Mouse (Mus musculus) layer of hippocampus, adult 8-10 months (tissue): ENCODE measurements around the gene Parpbp. TPM values are rescaled to one million over a fixed set of nuclear protein-coding genes. Genes with fewer than 3 reads are reported as not detected.
A peak's percentile ranks its signal among the peaks of the same experiment; 100 is the strongest.

ENCODE experiments used
- DNase-seq, 2 experiments: peaks; one replicate each; pipeline ENCODE4 v3.0.0; 2022; ENCODE audit warnings: low spot score in 2 of 2
- total RNA-seq, 4 experiments: library from RNA; stranded (reverse); gene quantifications; 2 replicates each; pipeline ENCODE4 v1.2.4; 2022

Gene Parpbp
- total RNA-seq: 1 to 10 TPM in 2 of 4 experiments, under 1 TPM in 2; 0.70 to 1.3 (median 1.0) TPM

DNA sequence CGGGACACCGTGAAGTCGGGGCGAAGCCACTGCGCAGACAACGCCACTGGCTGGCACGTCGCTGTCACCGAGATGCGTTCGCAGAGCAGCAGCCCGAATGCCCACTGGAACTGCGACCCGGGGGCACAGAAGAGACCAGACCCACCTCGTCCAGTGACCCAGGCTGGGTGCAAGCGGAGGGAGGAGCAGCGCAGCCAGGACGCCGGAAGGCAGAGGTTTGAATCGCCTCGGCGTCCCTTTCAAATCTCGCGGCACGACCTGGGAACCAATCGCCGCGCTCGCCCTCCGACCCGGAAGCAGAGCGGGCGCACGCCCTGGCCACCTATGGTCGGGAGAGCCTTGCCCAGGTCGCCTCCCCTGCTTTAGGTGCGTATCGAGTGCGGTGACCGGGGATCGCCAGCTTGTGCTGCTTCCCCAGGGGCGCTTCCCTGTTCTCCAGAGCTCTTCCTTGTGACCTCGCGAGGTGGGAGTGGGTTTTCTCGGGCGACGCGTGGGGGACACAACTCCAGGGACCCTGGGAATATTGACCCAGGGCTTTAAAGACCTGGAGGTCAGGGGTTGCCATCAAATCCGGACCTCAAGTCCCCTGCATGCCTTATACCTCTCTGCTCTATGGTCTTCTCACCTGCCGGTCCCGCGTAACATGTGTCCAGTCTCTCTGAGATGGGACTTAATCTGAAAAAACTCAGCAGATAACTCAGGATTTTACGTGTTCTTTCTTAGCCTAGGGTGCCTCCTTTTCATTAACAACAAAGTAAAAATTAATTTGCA, at the start of gene Parpbp, which contains the start of gene Nup37:
TSS of gene Parpbp (minus strand) at position 235 of the 771 bp plus-strand sequence.
TSS of gene Nup37 (plus strand) at position 286 of the 771 bp plus-strand sequence.
- peak; percentile 60 to 78 for DNase-seq

DNA sequence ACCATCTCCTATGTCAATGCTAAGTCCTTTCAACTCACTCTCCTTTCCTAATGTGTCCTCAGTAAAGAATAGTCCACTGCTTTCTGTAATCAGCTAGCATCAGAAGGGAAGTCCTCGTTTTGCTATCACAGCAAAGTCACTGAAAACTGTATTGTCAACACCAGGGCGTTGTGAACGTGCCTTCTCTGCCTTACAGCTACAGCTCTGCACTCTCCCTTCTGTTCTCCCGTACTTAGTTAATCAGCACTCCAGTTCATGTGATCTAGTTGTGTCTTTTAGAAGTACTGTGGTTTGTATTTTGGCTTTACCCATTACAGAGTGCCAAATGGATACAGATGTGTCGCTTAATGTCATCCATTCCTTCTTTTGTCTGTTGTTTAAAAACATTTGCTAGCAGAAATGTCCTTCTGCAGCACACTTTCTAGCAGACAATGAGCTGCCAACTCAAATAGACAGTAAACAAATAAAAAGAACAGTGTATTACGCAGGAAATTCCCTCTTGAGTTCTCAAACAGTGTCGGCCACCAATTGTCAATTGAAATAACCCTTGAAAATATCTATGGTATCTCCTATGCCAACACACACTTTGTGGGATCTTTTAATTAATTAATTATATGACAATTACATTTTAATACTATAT, 20.8 kb upstream of the Parpbp start:
- no peak for DNase-seq

DNA sequence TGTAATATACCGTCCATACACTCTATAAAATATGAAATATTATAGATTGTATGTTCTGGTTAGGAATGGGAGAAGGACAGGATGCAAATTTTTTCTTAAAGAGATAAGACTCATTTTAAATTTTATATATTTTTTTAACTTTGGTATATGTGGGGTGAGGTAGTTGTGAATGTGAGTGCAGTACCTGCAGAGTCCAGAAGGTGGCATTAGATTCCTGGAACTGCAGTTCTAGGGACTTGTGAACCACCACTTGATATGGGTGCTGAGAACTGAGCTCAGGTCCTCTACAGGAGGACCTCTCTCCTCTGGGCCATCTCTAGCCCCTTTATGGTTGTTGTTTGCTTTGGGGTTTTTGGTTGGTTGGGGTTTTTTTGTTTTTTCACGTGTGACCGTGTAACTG, 19.4 kb upstream of the Parpbp start:
- DNase-seq: no peak

DNA sequence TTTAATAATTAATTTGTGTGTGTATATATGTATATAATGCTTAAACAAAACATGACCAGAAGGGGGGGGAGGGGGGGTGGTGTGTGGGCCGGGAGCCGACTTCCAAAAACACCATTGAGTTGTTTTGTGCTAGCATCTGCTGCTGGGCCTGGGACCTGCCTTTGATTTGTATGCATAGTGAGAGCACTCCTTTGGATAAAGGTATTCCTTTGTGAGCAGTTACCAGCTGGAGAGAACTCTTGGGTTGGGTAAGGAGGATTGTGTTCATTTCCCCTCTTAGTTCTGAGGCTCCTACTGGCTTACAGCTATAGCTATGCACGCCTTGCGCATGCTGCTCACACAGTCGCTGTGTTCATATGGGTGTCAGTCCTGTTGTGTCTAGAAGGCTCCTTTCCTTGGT, 15.9 kb upstream of the Parpbp start:
- no peak for DNase-seq

DNA sequence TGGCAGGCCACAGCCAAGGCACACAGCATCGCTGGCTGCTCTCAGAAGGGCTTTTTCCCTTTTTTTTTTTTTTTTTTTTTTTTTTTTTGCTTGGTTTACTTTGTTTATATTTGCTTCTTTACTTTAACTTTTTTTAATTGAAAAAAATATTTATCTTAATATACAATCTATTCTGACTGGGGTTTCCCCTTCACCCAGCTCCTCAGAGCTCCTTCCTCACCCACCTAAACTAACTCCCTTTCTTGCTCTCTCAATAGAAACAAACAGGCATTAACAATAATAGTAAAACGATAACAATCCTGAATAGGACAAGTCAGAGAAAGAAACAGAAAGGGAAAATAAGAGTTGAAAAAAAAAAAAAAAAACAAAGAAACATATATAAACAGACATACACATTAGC, 15.4 kb upstream of the Parpbp start:
- no peak for DNase-seq

DNA sequence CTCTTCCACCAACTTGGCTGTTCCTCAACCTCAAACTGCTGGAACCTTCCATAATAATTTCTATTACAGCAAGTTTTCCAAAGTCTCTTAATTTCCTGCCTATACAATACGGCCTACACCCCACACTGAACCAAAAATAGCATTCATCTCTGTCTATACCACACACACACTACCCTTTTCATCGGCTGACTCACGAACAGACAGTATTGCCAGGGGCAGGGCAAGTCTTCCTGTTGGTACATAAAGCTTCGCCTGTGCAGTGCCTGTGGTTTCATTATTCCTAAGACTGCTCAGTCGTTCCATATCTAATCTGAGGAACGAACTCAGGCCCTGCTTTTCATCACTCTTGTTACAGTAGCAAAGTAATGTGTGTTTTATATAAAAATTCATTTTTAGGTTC, 4.9 kb upstream of the Parpbp start:
- no peak for DNase-seq

DNA sequence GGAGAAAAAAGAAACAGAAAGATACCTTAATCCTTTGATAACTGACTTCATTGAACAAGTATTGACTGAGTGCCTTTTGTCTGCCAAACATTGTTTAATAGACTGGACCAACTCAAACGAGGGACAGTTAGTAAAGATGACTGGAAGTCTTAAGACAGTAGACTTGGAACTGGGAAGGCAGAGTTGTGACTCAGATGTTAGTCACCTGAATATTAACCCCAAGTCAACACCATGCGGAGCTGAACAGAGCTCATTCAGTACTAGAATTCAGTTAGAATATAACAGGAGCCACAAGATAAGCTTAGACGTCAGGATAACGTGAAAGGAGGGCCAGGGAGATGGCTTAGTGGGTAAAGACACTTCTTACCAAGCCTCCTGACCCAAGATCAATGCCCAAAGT, 3.6 kb upstream of the Parpbp start:
- DNase-seq: no peak

DNA sequence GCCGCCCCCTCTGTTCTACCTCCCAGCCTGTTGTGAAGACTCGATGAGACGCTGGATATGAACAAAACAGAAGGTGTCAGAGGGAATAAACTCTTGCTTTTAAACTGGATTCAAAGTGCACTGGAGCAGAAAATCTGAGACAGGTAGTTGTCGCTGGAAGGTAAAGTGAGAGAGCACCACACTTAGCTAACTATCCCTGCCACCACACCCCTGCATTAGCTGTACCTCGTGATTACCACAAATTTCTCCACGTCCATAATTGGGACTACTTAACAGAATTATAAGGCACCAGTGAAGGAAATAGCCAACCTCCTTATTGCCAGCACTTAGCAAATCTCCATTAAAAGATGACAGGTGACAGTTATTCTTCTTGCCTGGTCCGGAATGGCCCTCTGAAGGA, 554 bp downstream of the Parpbp start:
- DNase-seq: no peak

DNA sequence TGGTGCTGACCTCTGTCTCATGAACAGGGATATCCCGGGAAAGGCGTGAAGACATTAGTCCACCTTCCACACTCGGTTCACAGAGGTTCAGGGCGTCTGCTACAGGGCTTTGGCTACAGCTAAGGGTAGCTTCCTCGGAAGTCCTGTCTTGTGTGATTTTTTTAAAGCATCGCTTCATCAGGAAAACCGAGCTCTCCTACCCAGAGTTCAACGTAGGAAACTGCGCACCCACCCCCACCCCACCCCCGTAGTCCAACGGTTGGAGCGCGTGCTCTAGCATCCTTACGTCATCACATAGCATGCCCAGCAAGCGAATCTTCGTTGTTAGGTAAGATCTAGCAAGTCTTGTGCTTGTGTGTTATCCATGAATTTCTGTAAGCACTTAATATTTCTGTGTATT, 11.1 kb downstream of the Parpbp start:
- no peak for DNase-seq

DNA sequence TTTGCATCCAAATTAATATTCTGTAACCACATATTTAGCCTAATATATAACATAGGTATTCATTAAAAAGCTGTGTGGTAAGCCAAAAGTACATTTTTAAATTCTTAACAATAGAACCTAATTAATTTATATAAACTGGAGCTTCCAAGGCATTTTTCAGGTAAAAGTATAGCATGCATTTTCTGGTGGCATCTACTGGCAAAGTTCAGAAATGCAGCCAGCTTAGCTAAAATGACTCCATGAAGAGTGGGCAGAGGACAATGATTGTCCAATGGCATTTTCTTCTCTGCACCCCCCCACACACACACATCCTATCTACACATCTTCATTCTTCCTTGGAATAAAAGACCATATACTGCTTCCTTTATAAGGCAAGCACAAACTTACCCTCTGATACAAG, 27.0 kb downstream of the Parpbp start:
- no peak for DNase-seq

DNA sequence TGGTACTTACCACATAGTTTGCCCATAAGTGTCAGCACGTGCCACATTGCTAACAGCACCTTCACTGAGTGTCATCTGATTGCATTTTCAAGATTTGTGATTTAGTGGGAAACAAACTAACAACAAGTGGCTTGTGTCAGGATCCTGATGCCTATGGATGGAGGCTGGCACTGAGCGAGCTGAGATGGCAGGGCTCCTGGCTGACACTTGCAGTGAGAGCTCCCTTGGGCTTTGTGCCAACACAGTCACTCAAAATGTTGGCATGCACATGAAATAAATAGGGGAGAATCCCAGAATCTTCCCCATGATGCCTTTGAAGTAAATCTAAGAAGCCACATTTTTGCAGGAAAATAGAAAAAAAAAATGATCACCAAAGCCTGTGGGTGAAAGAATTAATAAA, 33.5 kb downstream of the Parpbp start:
- DNase-seq: no peak

DNA sequence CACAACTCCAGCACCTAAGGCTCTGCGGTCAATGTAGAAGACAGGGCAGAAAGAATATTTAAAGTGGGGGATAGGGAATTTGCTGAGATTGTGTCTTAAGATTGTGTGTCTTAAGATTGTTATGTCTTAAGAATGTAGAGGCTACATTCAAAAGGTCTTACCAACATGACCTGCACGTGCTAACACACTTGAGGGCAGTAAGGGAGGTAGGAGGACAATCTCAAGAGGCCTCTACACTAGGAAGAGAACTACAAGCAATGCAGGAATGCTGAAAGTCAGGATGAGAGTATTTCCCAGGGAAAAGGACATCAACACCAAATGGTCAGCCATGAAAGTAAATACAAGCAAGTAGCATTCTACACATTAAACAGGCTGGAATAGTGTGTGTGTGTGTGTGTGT, 40.6 kb downstream of the Parpbp start:
- DNase-seq: no peak

DNA sequence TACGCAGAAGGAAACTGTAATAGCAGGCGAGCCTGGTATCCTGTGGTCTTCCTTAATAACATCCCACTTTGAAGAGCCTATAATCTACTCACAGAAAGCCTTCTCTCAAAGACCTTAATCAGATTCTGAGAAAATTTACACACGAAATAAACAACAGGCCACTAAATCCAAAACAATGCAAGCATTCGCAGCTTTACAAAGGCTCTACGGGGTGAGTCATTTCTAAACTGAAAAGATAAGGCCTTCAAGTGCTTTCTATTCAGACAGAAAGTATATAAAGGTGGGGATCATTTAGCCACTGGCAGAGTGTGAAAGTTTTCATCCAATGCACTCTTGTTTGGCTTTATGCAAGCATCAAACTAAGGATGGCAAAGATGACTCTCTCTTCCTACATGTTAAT, 56.0 kb downstream of the Parpbp start, which contains the start of gene Pmch:
TSS of gene Pmch (plus strand) at position 301 of the 400 bp plus-strand sequence.
- DNase-seq: no peak

DNA sequence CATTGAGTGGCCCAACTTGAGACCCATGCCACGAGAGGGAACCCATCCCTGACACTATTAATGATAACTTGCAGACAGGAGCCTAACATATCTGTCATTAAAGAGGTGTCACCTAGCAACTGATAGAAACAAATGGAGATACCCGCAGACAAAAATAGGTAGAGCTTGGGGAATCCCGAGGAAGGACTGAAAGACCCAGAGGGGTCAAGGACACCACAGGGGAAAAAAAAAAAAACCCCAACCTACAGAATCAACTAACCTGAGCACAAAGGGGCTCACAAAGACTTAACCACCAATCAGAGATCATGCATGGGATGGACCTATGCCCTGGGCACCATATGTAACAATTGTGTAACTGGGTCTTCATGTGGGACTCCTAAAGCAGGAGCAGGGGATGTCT, 79.4 kb downstream of the Parpbp start:
- DNase-seq: no peak

DNA sequence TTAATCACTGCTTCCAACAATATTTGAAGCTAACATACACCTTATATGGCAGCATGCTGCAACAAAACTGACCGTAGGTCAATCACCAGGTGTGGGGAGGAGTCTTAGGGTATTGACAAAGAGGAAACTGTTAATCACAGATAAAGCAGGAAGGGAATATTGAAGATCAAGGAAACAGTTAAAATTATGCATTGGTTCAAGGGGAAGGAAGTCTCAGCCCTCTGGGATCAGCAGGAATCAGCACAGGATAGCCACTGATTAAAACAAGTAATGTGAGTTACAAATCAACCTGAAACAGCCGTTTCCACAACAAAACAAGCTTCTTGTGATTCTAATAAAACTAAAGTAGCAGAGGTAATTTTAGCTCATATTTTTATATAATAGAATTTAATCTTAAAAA, 81.9 kb downstream of the Parpbp start:
- no peak for DNase-seq

DNA sequence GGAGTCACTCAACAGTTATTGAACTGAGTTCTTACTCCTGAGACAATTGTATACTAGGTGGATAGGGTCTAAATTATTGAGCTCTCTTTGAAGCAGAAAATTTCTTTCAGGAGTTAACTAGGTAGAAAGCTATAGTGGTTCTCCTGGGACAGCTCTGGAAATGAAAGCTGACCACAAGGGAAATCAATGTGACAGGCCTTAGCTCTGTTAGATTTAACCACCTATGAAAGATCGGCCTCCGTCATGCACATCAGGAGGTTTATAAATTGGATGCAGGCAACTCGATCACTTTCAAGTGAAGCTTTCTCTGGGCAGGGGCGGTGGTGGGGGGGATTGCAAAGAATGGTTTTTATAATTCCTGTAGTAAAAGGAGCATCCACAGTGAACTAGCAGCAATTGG, 83.3 kb downstream of the Parpbp start:
- DNase-seq: no peak

DNA sequence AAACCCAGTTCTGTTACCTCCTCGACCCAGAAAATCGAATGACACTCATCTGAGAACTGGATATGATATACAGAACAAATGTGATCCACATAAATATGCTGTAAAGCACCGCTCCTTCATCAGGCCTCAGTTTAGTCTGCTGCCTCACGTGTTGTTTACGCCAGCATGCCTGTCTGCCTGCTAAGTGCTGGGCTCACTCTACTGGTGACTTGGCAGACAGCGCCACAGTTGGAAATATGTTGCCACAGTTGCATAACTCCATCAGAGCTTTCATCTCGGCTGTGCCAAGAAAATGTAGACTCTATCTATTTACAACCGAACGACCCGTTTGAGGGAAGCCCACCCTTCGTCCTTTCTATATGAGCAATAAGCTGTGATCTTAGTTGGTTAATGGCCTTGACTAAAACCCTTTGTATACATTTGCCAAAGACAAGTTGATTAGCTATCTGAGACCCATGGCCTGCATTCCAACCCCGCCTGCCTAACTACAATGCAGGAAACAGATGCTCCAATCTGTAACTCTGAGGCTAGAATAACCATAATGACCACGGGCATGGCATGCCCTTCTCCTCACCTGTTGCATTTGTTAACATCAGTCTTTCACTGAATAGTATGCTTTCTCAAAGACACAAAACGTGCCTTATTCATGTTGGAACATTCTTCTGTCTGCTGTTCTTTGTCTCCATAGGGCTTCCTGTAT, 89.6 kb downstream of the Parpbp start:
- DNase-seq: peak; percentile 51 to 63

DNA sequence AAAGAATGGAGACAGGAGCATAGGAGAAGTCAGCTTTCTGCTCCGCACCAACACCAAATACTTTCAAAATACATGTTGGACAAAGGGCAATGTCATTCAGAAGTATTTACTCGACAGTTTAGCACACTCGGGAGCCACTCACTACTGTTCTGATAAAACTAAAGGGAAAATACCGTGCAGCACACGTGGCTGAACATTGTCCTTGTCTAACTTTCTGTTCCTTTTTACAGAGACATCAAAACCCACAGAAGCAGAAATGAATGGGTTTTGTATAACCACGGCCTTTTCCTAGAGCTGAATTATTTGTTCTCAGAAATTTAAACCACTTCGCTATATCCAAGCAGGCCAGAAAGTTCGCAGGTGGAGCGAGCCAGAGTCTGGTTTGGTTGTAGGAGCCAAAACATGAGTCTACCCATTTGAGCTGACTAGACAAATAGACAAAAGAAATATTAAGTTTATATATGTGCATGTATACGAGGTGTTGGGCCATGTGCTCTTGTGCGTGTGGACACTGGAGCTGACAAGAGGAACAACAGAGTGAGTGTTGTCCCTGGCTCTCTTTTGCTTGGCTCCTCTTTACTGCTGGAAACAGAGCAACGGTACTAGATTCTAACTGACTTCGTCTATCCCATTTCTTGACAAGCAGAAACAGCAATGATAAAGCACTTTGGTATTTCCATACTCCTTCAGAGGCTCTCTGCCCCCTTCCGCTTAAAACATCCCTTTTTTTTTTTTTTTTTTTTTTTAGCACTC, 92.3 kb downstream of the Parpbp start:
- DNase-seq: no peak

DNA sequence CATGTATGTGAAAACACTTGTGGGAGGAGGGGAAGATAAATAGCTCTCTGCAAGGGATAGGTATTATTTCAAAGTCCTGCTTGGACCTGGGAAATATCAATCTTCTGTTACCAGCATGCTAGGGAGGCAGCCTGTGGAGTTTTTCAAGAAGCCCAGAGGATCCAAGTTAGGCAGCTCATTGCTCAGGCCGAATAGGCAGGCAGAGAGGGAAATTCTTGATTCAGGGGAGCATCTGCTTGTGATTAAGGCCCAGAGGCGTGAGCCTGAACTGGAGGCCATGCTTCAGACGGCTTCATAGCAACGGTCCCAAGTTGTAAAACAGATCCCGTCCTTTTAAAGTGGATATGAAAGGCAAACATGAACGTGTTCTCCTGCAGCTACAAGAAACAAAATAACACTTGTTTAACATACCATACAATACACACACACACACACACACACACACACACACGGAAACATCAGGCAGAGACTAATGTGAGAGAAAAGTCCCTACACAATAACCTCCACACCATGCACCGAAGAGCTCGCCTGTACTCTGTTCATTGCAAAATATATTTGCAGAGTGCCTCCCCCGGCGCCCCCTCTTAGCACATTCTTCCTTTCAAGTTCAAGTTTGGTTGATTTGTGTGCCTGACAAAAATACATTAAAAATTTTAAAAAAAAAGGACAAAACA, 100.5 kb downstream of the Parpbp start:
- DNase-seq: no peak

DNA sequence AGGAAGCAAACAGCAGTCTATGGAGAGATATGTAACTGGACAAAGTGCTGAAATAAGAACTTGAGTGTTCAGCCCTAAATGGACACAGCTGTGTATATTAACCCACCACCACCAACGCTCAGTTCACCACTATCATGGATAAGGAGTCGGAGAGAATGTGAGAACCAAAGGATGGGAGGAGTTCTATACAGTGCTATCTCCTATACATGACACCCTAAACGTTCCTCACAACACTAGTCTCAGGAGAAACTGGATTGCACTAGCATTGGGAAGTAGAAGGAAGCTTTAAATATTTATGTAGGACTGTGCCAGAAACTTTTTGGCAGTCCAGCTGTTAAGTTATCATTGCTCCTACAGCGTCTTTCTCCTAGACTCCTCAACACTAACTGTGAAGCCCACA, 102.4 kb downstream of the Parpbp start:
- DNase-seq: no peak
